Mouse (Mus musculus) activated CD4-positive, CD25-positive, alpha-beta regulatory T cell, adult 9 weeks (primary cell): ENCODE results near the gene Kxd1. TPM values are rescaled to one million over a fixed set of nuclear protein-coding genes. Genes with fewer than 3 reads are reported as not detected.

Experiments
- polyA plus RNA-seq: library from polyadenylated mRNA; unstranded; fragments of 100-300 nt; shearing (Covaris generic); gene quantifications from one replicate; pipeline ENCODE4 v1.2.1, GENCODE M21; 2017

Gene Kxd1
- polyA plus RNA-seq: 94.0 TPM

GRCm38 (mm10) chr8:70527512-70528181, at the start of gene Kxd1, which contains the start of gene Fkbp8:
TSS of gene Kxd1 (minus strand) at chr8:70527956.
TSS of gene Fkbp8 (plus strand) at chr8:70527724.

GRCm38 (mm10) chr8:70539077-70539813, 11.5 kb upstream of the Kxd1 start, which contains the start of gene Ell:
TSS of gene Ell (plus strand) at chr8:70539457.

GRCm38 (mm10) chr8:70510228-70510915, 17.4 kb downstream of the Kxd1 start, which contains the start of gene Uba52:
TSS of gene Uba52 (minus strand) at chr8:70510801.

GRCm38 (mm10) chr8:70506328-70507026, 21.3 kb downstream of the Kxd1 start, which contains the start of gene Rex1bd:
TSS of gene Rex1bd (minus strand) at chr8:70506752.

GRCm38 (mm10) chr8:70492664-70493640, 34.8 kb downstream of the Kxd1 start, which contains the start of gene Crlf1:
TSS of gene Crlf1 (plus strand) at chr8:70493158.

GRCm38 (mm10) chr8:70486941-70487520, 40.7 kb downstream of the Kxd1 start, which contains the start of gene Tmem59l:
TSS of gene Tmem59l (minus strand) at chr8:70487358.

GRCm38 (mm10) chr8:70476333-70477268, 51.2 kb downstream of the Kxd1 start, which contains the start of gene Klhl26:
TSS of gene Klhl26 (minus strand) at chr8:70476968.

Other genes starting within 250 kb of the Kxd1 start
- gene Homer3, start 245.1 kb downstream of the Kxd1 start, polyA plus RNA-seq: 0.27 TPM
- 52.9 TPM for gene Ddx49, start 225.5 kb downstream of the Kxd1 start, polyA plus RNA-seq
- gene Cope, start 225.4 kb downstream of the Kxd1 start, polyA plus RNA-seq: 354 TPM
- gene Cers1, start 212.2 kb downstream of the Kxd1 start, polyA plus RNA-seq: not detected
- 0.28 TPM for gene Gdf1, start 198.1 kb downstream of the Kxd1 start, polyA plus RNA-seq
- 4.7 TPM for gene Upf1, start 174.7 kb downstream of the Kxd1 start, polyA plus RNA-seq
- 0.20 TPM for gene Comp, start 154.4 kb downstream of the Kxd1 start, polyA plus RNA-seq
- gene Crtc1, start 88.4 kb downstream of the Kxd1 start, polyA plus RNA-seq: 14.5 TPM
- gene Klhl26, start 51.0 kb downstream of the Kxd1 start, polyA plus RNA-seq: 15.2 TPM
- not detected for gene Tmem59l, start 40.6 kb downstream of the Kxd1 start, polyA plus RNA-seq
- not detected for gene Crlf1, start 34.8 kb downstream of the Kxd1 start, polyA plus RNA-seq
- gene Rex1bd, start 21.2 kb downstream of the Kxd1 start, polyA plus RNA-seq: 105 TPM
- 1,261 TPM for gene Uba52, start 17.2 kb downstream of the Kxd1 start, polyA plus RNA-seq
- gene Fkbp8, start 232 bp downstream of the Kxd1 start, polyA plus RNA-seq: 429 TPM
- 41.2 TPM for gene Ell, start 11.5 kb upstream of the Kxd1 start, polyA plus RNA-seq
- gene Isyna1, start 66.4 kb upstream of the Kxd1 start, polyA plus RNA-seq: 71.1 TPM
- gene Ssbp4, start 80.9 kb upstream of the Kxd1 start, polyA plus RNA-seq: 17.3 TPM
- 0.33 TPM for gene Lrrc25, start 88.2 kb upstream of the Kxd1 start, polyA plus RNA-seq
- gene Gdf15, start 104.5 kb upstream of the Kxd1 start, polyA plus RNA-seq: not detected
- 8.9 TPM for gene Pgpep1, start 132.4 kb upstream of the Kxd1 start, polyA plus RNA-seq
- gene Lsm4, start 145.3 kb upstream of the Kxd1 start, polyA plus RNA-seq: 297 TPM
- gene Jund, start 171.0 kb upstream of the Kxd1 start, polyA plus RNA-seq: 18.4 TPM
- gene Iqcn, start 175.5 kb upstream of the Kxd1 start, polyA plus RNA-seq: 0.13 TPM
- gene Gm3336, start 190.6 kb upstream of the Kxd1 start, polyA plus RNA-seq: not detected
- gene Pde4c, start 195.8 kb upstream of the Kxd1 start, polyA plus RNA-seq: 0.61 TPM
- gene Rab3a, start 226.7 kb upstream of the Kxd1 start, polyA plus RNA-seq: 11.2 TPM
- 14.6 TPM for gene Mpv17l2, start 233.0 kb upstream of the Kxd1 start, polyA plus RNA-seq
- 19.7 TPM for gene Pik3r2, start 248.8 kb upstream of the Kxd1 start, polyA plus RNA-seq